Mouse (Mus musculus): ENCODE measurements around the gene Olfr133.
"Not testable (repeated sequence)": the region's sequence is repeated elsewhere in the genome, so short reads cannot be mapped to it uniquely, and the experiment has no call there.

Gene Olfr133

DNA sequence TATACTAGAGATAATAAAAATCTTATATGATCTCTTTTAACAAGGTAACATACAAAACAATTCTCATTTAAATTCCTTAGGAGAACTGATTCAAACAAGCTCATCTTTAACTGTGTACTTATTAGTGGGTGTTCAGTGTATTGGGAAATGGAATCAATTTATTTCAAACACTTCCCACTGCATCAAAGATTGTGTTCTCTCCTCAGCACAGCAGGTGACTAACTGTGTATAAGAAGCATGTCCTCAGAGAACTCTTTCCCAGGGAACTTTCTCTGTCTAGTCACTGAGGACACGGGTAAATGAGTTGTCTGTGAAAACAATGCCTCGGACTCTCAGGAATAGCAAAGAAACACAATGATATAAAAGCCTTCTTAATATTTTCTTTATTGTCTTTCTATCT, at the start of gene Olfr133:
Gene Olfr133, plus strand, starts transcription at position 301 of the 400 bp plus-strand sequence.
- DNase-seq: no peak

DNA sequence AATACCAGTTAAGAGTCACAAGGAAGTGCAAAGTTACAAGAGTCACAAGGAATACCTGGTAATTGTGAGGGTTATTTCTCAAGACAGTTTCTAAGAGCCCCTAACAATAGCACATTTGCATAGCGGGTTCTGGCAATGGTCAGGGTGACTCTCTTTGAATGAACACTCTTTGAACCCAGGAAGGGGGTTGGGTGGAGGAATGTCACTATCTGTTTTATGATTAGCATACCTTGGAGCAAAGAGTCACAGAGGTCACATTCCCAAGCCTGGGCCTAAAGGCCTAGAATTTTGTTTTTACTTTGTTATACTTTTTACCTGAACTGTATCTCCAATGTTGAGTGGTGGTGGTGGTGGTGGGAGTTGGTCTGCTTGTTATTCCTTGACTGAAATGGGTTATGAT, 20.9 kb upstream of the Olfr133 start:
- DNase-seq: not testable (repeated sequence)

DNA sequence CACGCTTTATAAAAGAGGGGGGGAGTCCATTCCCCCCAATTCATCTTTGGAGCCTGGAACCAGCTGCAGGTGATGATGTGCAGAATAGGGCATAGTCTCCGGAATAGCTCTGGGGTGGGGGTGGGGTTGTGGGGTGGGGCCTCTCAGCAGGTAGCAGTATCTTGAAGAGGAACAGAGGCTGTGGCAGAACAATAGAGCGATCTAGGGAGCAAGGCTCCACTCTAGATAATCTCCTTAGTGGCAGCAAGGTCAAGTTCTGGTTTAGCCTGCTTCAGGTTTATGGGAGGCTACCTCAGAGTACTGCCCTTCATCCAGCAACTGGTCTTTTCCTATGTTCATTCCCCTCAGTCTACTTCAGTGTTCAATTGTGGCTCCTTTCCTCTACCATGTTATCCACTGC, 19.7 kb upstream of the Olfr133 start:
- DNase-seq: not testable (repeated sequence)

DNA sequence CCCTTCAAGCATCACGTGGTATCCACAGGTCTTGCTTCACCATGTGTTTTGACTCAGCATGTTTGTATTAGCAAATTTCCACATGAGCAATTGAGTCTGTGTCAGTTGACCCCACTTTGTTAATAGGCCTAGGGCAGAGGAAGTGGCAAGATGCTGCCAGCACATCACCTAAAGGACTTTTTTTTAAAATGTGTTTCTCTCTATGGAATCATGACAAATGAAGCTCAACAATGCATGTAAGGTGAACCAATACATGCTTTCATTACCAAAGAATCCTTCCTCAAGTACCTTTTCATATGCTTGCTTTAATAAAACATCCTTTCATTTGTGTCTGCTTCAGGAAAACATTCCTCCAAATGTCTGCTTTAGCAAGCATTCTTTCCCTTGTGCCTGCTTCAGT, 10.7 kb upstream of the Olfr133 start, which contains the start of gene Olfr132:
Gene Olfr132, minus strand, starts transcription at position 101 of the 400 bp plus-strand sequence.
- DNase-seq: no peak

DNA sequence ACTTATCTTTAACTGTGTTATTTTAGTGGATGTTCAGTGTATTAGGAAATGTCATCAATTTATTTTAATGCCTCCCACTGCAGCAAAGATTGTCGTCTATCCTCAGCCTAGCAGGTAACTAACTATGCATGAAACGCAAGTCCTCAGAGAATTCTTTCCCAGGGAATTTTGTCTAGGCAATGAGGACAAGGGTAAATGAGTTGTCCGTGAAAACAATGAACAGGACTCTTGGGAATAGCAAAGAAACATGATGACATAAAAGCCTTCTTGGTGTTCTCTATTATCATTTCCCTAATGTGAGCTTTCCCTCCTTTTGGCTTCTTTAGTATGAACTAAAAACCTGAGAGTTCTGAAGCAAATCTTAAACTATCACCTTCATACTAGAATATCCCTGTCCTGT, 26.0 kb downstream of the Olfr133 start, which contains the start of gene Olfr134:
Gene Olfr134, plus strand, starts transcription at position 301 of the 400 bp plus-strand sequence.
- no peak for DNase-seq
